Mouse (Mus musculus): ENCODE data around the gene 4933425L06Rik. TPM values are rescaled to one million over a fixed set of nuclear protein-coding genes. Genes with fewer than 3 reads are reported as not detected.
A peak's percentile ranks its signal among the peaks of the same experiment; 100 is the strongest.

The 4933425L06Rik gene
- polyA plus RNA-seq, 1 experiment from 2014 or later, result not detected

DNA sequence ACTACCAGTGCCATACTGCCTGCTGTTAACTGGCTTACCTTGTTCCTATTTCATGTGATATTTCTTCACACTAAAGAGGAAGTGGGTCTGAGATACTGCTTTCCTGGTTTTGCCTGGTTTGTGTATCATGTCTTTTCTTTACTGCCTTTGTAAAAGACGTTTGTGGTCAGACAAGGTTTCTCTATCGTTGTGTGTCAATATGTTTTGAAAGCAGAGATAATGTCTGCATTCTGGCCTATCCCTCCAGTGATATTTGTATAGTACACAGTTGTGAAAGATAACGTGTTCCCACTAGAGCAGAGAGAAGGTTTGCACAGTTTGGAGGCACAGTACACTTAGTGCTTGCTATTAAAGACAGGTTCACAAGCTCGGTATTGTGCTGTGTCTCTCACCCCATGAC is 58.0 kb downstream of the 4933425L06Rik start:
- H3K36me3 ChIP-seq, result no peaks in the 10 kb centered on the region
- no peak overlapping the region for H3K27ac ChIP-seq
- no peaks in the 10 kb centered on the region for H3K9me3 ChIP-seq
- ATAC-seq (ENCODE audit: insufficient number of reproducible peaks, insufficient read depth, low FRiP score, low TSS enrichment), result no peak
- no peak overlapping the region for H3K9ac ChIP-seq
- no peak overlapping the region for H3K4me2 ChIP-seq (replicated peaks)
- H3K4me3 ChIP-seq, result no peak overlapping the region
- no peaks in the 10 kb centered on the region for H3K4me1 ChIP-seq
- H3K27me3 ChIP-seq, result no peaks in the 10 kb centered on the region
- WGBS, result 76% methylated on average over 4 of the region's 4 CpGs

GRCm38 (mm10) chr13:105146827-105147226 is 64.9 kb downstream of the 4933425L06Rik start:
- ATAC-seq (ENCODE audit: insufficient number of reproducible peaks, insufficient read depth, low FRiP score, low TSS enrichment), result no peak
- no peaks in the 10 kb centered on the region for H3K36me3 ChIP-seq
- no peak overlapping the region for H3K4me2 ChIP-seq (replicated peaks)
- no peak overlapping the region for H3K9ac ChIP-seq
- H3K4me1 ChIP-seq, result 0 out of 2 replicates have a peak, but pooled peaks cover 3% of the 10 kb centered on the region
- H3K27ac ChIP-seq, result no peak overlapping the region
- no peaks in the 10 kb centered on the region for H3K27me3 ChIP-seq
- H3K9me3 ChIP-seq, result no peaks in the 10 kb centered on the region
- no peak overlapping the region for H3K4me3 ChIP-seq
- 11% methylated on average over 1 of the region's 1 CpGs for WGBS

DNA sequence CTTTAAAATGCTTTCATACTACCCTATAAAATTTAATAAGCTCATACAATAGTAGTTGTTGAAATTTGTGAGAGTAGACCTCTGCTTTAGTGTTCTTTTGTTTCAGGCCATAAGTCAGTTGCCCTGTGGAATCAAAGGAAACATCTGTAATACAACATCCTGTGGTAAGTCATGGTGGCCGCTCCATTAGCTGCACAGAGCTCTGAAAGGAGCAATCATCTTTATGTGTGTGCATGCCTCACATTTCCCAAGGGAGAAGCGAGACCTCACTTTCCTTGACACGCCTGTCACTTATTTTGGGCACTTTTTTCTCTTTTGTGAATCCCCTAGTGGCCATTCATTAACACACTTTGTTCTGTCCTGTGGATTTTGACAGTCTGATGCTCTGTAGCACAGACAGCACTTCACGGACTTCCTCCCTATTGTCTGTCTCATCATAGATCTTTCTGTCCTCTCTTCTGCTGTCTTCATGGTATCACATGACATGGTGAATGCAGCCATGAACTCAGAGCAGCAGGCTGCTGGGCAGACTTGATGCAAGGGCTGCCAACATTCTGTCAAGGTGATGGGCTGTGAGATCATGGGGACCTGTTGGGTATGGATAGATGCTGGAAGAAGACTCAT is 66.0 kb downstream of the 4933425L06Rik start:
- ATAC-seq (ENCODE audit: insufficient number of reproducible peaks, insufficient read depth, low FRiP score, low TSS enrichment), result peak; percentile 52
- WGBS, result 46% methylated on average over 4 of the region's 4 CpGs
- no peak overlapping the region for H3K27ac ChIP-seq

GRCm38 (mm10) chr13:105150006-105150405 is 68.1 kb downstream of the 4933425L06Rik start:
- Histone ChIP-seq H3K4me2 (replicated peaks) (no peak overlapping the region), H3K27me3 (no peaks in the 10 kb centered on the region), H3K27ac (no peak overlapping the region), H3K36me3 (no peaks in the 10 kb centered on the region), H3K9me3 (no peaks in the 10 kb centered on the region), H3K4me1 (0 out of 2 replicates have a peak, but pooled peaks cover 3% of the 10 kb centered on the region), H3K4me3 (no peak overlapping the region), H3K9ac (no peak overlapping the region)
- 90% methylated on average over 3 of the region's 3 CpGs for WGBS
- ATAC-seq (ENCODE audit: insufficient number of reproducible peaks, insufficient read depth, low FRiP score, low TSS enrichment), result no peak

More for the DNA sequence above, 66.0 kb downstream of the 4933425L06Rik start:
- H3K27me3 ChIP-seq, result no peaks in the 10 kb centered on the region
- H3K4me2 ChIP-seq (replicated peaks), result no peak overlapping the region
- no peaks in the 10 kb centered on the region for H3K9me3 ChIP-seq
- H3K4me3 ChIP-seq, result no peak overlapping the region
- no peak overlapping the region for H3K9ac ChIP-seq
- no peaks in the 10 kb centered on the region for H3K36me3 ChIP-seq
- H3K4me1 ChIP-seq, result 0 out of 2 replicates have a peak, but pooled peaks cover 3% of the 10 kb centered on the region

GRCm38 (mm10) chr13:105153955-105154354 is 72.0 kb downstream of the 4933425L06Rik start:
- WGBS, result 59% methylated on average over 4 of the region's 4 CpGs
- no peak for ATAC-seq (ENCODE audit: insufficient number of reproducible peaks, insufficient read depth, low FRiP score, low TSS enrichment)

GRCm38 (mm10) chr13:105165441-105165840 is 83.5 kb downstream of the 4933425L06Rik start:
- 83% methylated on average over 6 of the region's 6 CpGs for WGBS
- no peaks in the 10 kb centered on the region for H3K9me3 ChIP-seq
- H3K4me1 ChIP-seq, result no peaks in the 10 kb centered on the region
- H3K4me3 ChIP-seq, result no peak overlapping the region
- H3K36me3 ChIP-seq, result no peaks in the 10 kb centered on the region
- no peaks in the 10 kb centered on the region for H3K27me3 ChIP-seq
- no peak for ATAC-seq (ENCODE audit: insufficient number of reproducible peaks, insufficient read depth, low FRiP score, low TSS enrichment)
- no peak overlapping the region for H3K27ac ChIP-seq
- no peak overlapping the region for H3K4me2 ChIP-seq (replicated peaks)
- H3K9ac ChIP-seq, result no peak overlapping the region

More at GRCm38 (mm10) chr13:105153955-105154354, 72.0 kb downstream of the 4933425L06Rik start:
- Histone ChIP-seq H3K27ac (no peak overlapping the region), H3K27me3 (no peaks in the 10 kb centered on the region), H3K9ac (no peak overlapping the region), H3K4me1 (no peaks in the 10 kb centered on the region), H3K36me3 (no peaks in the 10 kb centered on the region), H3K4me2 (replicated peaks) (no peak overlapping the region), H3K9me3 (no peaks in the 10 kb centered on the region), H3K4me3 (no peak overlapping the region)

Other genes starting within 250 kb of the 4933425L06Rik start
- 0.39 and 0.67 TPM in 2 replicates for gene Shisal2b, start 218.2 kb upstream of the 4933425L06Rik start, polyA plus RNA-seq (2016; fragmentation: Nextera tagmentation; extraction: Ambion mirVana)
- 3.8 and 4.8 TPM in 2 replicates for gene Rgs7bp, start 27.2 kb upstream of the 4933425L06Rik start, polyA plus RNA-seq (2016; fragmentation: Nextera tagmentation; extraction: Ambion mirVana)
- 10.9 and 12.1 TPM in 2 replicates for gene Rnf180, start 212.7 kb downstream of the 4933425L06Rik start, polyA plus RNA-seq (2016; fragmentation: Nextera tagmentation; extraction: Ambion mirVana)